Mouse (Mus musculus): ENCODE measurements around the gene Hnf4a. TPM values are rescaled to one million over a fixed set of nuclear protein-coding genes. Genes with fewer than 3 reads are reported as not detected.

The Hnf4a gene
- polyA plus RNA-seq, 1 experiment from 2014 or later, result 0.11 TPM

DNA sequence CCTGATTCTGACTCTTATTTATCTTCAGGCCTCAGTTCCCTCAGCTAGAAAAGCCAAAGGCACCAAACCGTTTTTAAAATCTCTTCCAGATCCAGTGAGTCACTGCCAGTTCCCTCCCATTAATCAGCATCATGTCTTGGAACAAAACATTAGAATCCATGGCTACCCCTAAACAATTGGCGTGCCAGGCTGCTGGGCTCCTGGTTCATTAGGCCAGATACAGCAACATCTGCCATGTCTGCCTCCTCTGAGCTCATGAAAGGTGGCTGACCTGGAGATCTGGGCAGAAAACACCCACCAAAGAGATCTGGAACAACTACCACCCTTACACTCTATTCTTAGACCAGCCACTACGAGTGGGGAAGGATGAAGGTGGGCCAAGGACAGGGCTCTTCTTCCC is 35.5 kb upstream of the Hnf4a start:
- H3K4me2 ChIP-seq, result peak overlapping the region; percentile 92
- peak overlapping the region; percentile 83; the same call in 1 of the 2 replicates for H3K9ac ChIP-seq
- WGBS, result 71% methylated on average over 3 of the region's 3 CpGs
- H3K4me3 ChIP-seq (ENCODE audit: low read depth, low read length), result peak overlapping the region; percentile 86; the same call in 1 of the 2 replicates
- no peak for TF ChIP-seq CTCF (IDR thresholded peaks at IDR 0.05; ENCODE audit: low read depth)
- H3K9me3 ChIP-seq (ENCODE audit: low read depth, low read length), result no peaks in the 10 kb centered on the region
- no peak for ATAC-seq (ENCODE audit: insufficient read depth)
- H3K27me3 ChIP-seq (ENCODE audit: insufficient read depth, low read length), result no peaks in the 10 kb centered on the region
- DNase-seq, result no peak
- peaks cover 21% of the 10 kb centered on the region; the same call in 1 of the 2 replicates for H3K36me3 ChIP-seq (ENCODE audit: insufficient read depth)
- peaks cover 8% of the 10 kb centered on the region; the same call in 1 of the 2 replicates for H3K4me1 ChIP-seq (ENCODE audit: insufficient read depth)
- H3K27ac ChIP-seq (ENCODE audit: low read depth), result no peak overlapping the region

GRCm38 (mm10) chr2:163471710-163472465 is 34.7 kb upstream of the Hnf4a start:
- ATAC-seq (ENCODE audit: insufficient read depth), result peak; percentile 68
- peak overlapping the region; percentile 92 for H3K4me2 ChIP-seq
- no peaks in the 10 kb centered on the region for H3K27me3 ChIP-seq (ENCODE audit: insufficient read depth, low read length)
- H3K36me3 ChIP-seq (ENCODE audit: insufficient read depth), result peaks cover 21% of the 10 kb centered on the region; the same call in 1 of the 2 replicates
- no peak overlapping the region for H3K27ac ChIP-seq (ENCODE audit: low read depth)
- no peak for TF ChIP-seq CTCF (IDR thresholded peaks at IDR 0.05; ENCODE audit: low read depth)
- H3K4me3 ChIP-seq (ENCODE audit: low read depth, low read length), result peak overlapping the region; percentile 86
- H3K4me1 ChIP-seq (ENCODE audit: insufficient read depth), result peaks cover 8% of the 10 kb centered on the region; the same call in 1 of the 2 replicates
- 3% methylated on average over 36 of the region's 36 CpGs for WGBS
- peak; percentile 4 for DNase-seq
- no peaks in the 10 kb centered on the region for H3K9me3 ChIP-seq (ENCODE audit: low read depth, low read length)
- H3K9ac ChIP-seq, result peak overlapping the region; percentile 83

- TF ChIP-seq CTCF (IDR thresholded peaks at IDR 0.05; ENCODE audit: low read depth), result peak; percentile 99
- peaks cover 21% of the 10 kb centered on the region; the same call in 1 of the 2 replicates for H3K36me3 ChIP-seq (ENCODE audit: insufficient read depth)
- H3K27me3 ChIP-seq (ENCODE audit: insufficient read depth, low read length), result no peaks in the 10 kb centered on the region
- no peaks in the 10 kb centered on the region for H3K9me3 ChIP-seq (ENCODE audit: low read depth, low read length)
- H3K4me3 ChIP-seq (ENCODE audit: low read depth, low read length), result peak within 1 kb of the TSS; percentile 86
- H3K4me1 ChIP-seq (ENCODE audit: insufficient read depth), result peaks cover 8% of the 10 kb centered on the region; the same call in 1 of the 2 replicates
- H3K9ac ChIP-seq, result peak within 1 kb of the TSS; percentile 83
- DNase-seq (peak; percentile 97), ATAC-seq (ENCODE audit: insufficient read depth) (peak; percentile 97)
- no peak within 1 kb of the TSS for H3K27ac ChIP-seq (ENCODE audit: low read depth)
- peak within 1 kb of the TSS; percentile 92 for H3K4me2 ChIP-seq
- WGBS, result under 1% methylated on average over 30 of the region's 30 CpGs
Observed at GRCm38 (mm10) chr2:163472466-163472851, 34.1 kb upstream of the Hnf4a start, which contains the start of gene Fitm2. TSS of gene Fitm2 (minus strand) at chr2:163472629.

GRCm38 (mm10) chr2:163480191-163480825 is 26.3 kb upstream of the Hnf4a start:
- no peak overlapping the region; the same call in 1 of the 2 replicates for H3K9ac ChIP-seq
- TF ChIP-seq CTCF (IDR thresholded peaks at IDR 0.05; ENCODE audit: low read depth), result peak; percentile 56
- no peak overlapping the region for H3K27ac ChIP-seq (ENCODE audit: low read depth)
- H3K4me3 ChIP-seq (ENCODE audit: low read depth, low read length), result no peak overlapping the region
- ATAC-seq (ENCODE audit: insufficient read depth), result no peak
- no peak overlapping the region for H3K4me2 ChIP-seq
- WGBS, result 49% methylated on average over 18 of the region's 18 CpGs
- H3K9me3 ChIP-seq (ENCODE audit: low read depth, low read length), result no peaks in the 10 kb centered on the region
- DNase-seq, result peak; percentile 42
- H3K4me1 ChIP-seq (ENCODE audit: insufficient read depth), result no peaks in the 10 kb centered on the region
- no peaks in the 10 kb centered on the region for H3K36me3 ChIP-seq (ENCODE audit: insufficient read depth)
- H3K27me3 ChIP-seq (ENCODE audit: insufficient read depth, low read length), result peaks cover 25% of the 10 kb centered on the region

GRCm38 (mm10) chr2:163481539-163482029 is 25.0 kb upstream of the Hnf4a start:
- Histone ChIP-seq H3K4me1 (ENCODE audit: insufficient read depth) (no peaks in the 10 kb centered on the region), H3K27ac (ENCODE audit: low read depth) (no peak overlapping the region), H3K27me3 (ENCODE audit: insufficient read depth, low read length) (peaks cover 25% of the 10 kb centered on the region), H3K4me3 (ENCODE audit: low read depth, low read length) (peak overlapping the region; percentile 11; the same call in 1 of the 2 replicates), H3K9me3 (ENCODE audit: low read depth, low read length) (no peaks in the 10 kb centered on the region), H3K9ac (no peak overlapping the region; the same call in 1 of the 2 replicates), H3K36me3 (ENCODE audit: insufficient read depth) (no peaks in the 10 kb centered on the region), H3K4me2 (peak overlapping the region; percentile 43)
- DNase-seq (peak; percentile 21), ATAC-seq (ENCODE audit: insufficient read depth) (peak; percentile 47; the same call in 1 of the 2 replicates)
- TF ChIP-seq CTCF (IDR thresholded peaks at IDR 0.05; ENCODE audit: low read depth), result peak; percentile 47
- WGBS, result under 1% methylated on average over 21 of the region's 21 CpGs

- ATAC-seq (ENCODE audit: insufficient read depth), result no peak
- WGBS, result 75% methylated on average over 3 of the region's 3 CpGs
- no peak overlapping the region for H3K27ac ChIP-seq (ENCODE audit: low read depth)
- H3K4me3 ChIP-seq (ENCODE audit: low read depth, low read length), result no peak overlapping the region
- no peak overlapping the region for H3K9ac ChIP-seq
- no peaks in the 10 kb centered on the region for H3K36me3 ChIP-seq (ENCODE audit: insufficient read depth)
- H3K4me2 ChIP-seq, result no peak overlapping the region
- TF ChIP-seq CTCF (IDR thresholded peaks at IDR 0.05; ENCODE audit: low read depth), result no peak
- no peaks in the 10 kb centered on the region for H3K4me1 ChIP-seq (ENCODE audit: insufficient read depth)
- DNase-seq, result no peak
- peaks cover 7% of the 10 kb centered on the region for H3K27me3 ChIP-seq (ENCODE audit: insufficient read depth, low read length)
- H3K9me3 ChIP-seq (ENCODE audit: low read depth, low read length), result no peaks in the 10 kb centered on the region
Observed at GRCm38 (mm10) chr2:163487360-163487759, 19.2 kb upstream of the Hnf4a start.
